Mouse (Mus musculus) liver, postnatal 0 days (tissue): Measurements from ENCODE around the gene Socs2. TPM values are rescaled to one million over a fixed set of nuclear protein-coding genes. Genes with fewer than 3 reads are reported as not detected.
"Not testable (repeated sequence)": the region's sequence is repeated elsewhere in the genome, so short reads cannot be mapped to it uniquely, and the experiment has no call there.

Experiments used
- ATAC-seq: fragments of 200-750 bp; cut with Nextera tagmentation; 2 replicates; pipeline ENCODE4 v1.8.0; 2017; ENCODE audit warnings: mild to moderate bottlenecking, moderate library complexity
- DNase-seq: peaks from one replicate; pipeline ENCODE4 v3.0.0-alpha.2; 2016
- H3K27ac ChIP-seq: fragments of 300-500 bp; sonication (generic); 2 replicates; pipeline ENCODE4 v1.5.1; 2014; ENCODE audit warnings: antibody characterized with exemption, moderate library complexity, mild to moderate bottlenecking, low read depth
- H3K27me3 ChIP-seq: fragments of 300-500 bp; sonication (generic); 2 replicates; pipeline ENCODE4 v1.6.1; 2014; ENCODE audit warnings: low read length, control low read depth, mixed read lengths; ENCODE audit not compliant: insufficient read depth
- H3K36me3 ChIP-seq: fragments of 300-500 bp; sonication (generic); replicated peaks from 2 replicates; pipeline ENCODE4 v1.6.1; 2014; ENCODE audit warnings: mild to moderate bottlenecking, control low read depth, low read length, moderate library complexity, mixed read lengths; ENCODE audit not compliant: insufficient read depth
- H3K4me1 ChIP-seq: fragments of 300-500 bp; sonication (generic); 2 replicates; pipeline ENCODE4 v1.6.1; 2014; ENCODE audit warnings: antibody characterized with exemption, mild to moderate bottlenecking, control low read depth; ENCODE audit not compliant: insufficient read depth
- H3K4me2 ChIP-seq: fragments of 300-500 bp; sonication (generic); 2 replicates; pipeline ENCODE4 v1.6.1; 2014; ENCODE audit warnings: low read depth, mild to moderate bottlenecking, low read length, moderate library complexity, mixed read lengths
- H3K4me3 ChIP-seq: fragments of 300-500 bp; sonication (generic); 2 replicates; pipeline ENCODE4 v1.5.1; 2014; ENCODE audit warnings: low read depth, low read length
- H3K9ac ChIP-seq: fragments of 300-500 bp; sonication (generic); replicated peaks from 2 replicates; pipeline ENCODE4 v1.6.1; 2014; ENCODE audit warnings: mild to moderate bottlenecking, moderate library complexity
- H3K9me3 ChIP-seq: fragments of 300-500 bp; sonication (generic); 2 replicates; pipeline ENCODE4 v1.6.1; 2016; ENCODE audit warnings: mild to moderate bottlenecking, control low read depth, low read length, mixed read lengths
- CTCF ChIP-seq: sonication (generic); IDR thresholded peaks from 2 replicates; pipeline ENCODE4 v1.5.1; 2016; ENCODE audit warnings: antibody characterized with exemption, low read depth
- EP300 ChIP-seq: IDR thresholded peaks from 2 replicates; pipeline ENCODE4 v1.6.1; 2016; ENCODE audit warnings: antibody characterized with exemption, low read depth, mild to moderate bottlenecking
- WGBS: fragments of 180-500 bp; shearing (Covaris S2); extraction: QIAGEN DNeasy Blood & Tissue Kit; methylation state at CpG from one replicate; pipeline ENCODE4 v1.1.7; 2014; ENCODE audit not compliant: insufficient replicate concordance; 5-methylcytosine and 5-hydroxymethylcytosine counted together
- polyA plus RNA-seq: library from polyadenylated mRNA; unstranded; fragments of >200 nt; fragmentation: Nextera tagmentation; extraction: Ambion mirVana; gene quantifications from 2 replicates; pipeline ENCODE4 v1.2.1, GENCODE M21; 2015

Gene Socs2
- polyA plus RNA-seq, 1 experiment from 2014 or later: 67.1 TPM

DNA sequence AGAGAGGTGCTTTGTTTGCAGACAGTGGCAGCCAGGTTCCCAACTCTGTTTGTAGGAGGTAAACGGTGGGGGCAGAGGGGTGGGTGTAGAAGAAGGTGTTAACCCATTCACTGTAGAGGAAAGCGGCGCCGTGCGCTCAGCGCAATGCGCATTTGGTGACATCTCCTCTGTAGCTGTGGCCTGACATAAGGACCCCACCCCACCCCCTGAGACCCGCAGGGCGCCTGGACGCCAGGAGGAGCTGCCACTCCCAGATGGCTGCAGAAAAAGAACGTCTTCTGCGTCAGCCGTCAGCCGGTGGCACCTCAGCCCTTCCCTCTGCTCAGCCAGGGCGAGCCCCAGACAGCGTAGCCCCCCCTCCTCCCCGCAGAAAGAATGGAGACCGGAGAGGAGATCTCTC is 18.5 kb downstream of the Socs2 start:
- Histone ChIP-seq H3K27ac (no peak overlapping the region), H3K4me3 (peak overlapping the region; percentile 26), H3K27me3 (0 out of 2 replicates have a peak, but pooled peaks cover 4% of the 10 kb centered on the region), H3K4me1 (peaks cover 4% of the 10 kb centered on the region; the same call in 1 of the 2 replicates), H3K9ac (no peak overlapping the region), H3K4me2 (peak overlapping the region; percentile 67), H3K36me3 (no peaks in the 10 kb centered on the region), H3K9me3 (no peaks in the 10 kb centered on the region)
- WGBS: 2% methylated on average over 18 of the region's 18 CpGs
- TF ChIP-seq CTCF (no peak), EP300 (no peak)
- ATAC-seq: no peak
- DNase-seq: peak; percentile 20

DNA sequence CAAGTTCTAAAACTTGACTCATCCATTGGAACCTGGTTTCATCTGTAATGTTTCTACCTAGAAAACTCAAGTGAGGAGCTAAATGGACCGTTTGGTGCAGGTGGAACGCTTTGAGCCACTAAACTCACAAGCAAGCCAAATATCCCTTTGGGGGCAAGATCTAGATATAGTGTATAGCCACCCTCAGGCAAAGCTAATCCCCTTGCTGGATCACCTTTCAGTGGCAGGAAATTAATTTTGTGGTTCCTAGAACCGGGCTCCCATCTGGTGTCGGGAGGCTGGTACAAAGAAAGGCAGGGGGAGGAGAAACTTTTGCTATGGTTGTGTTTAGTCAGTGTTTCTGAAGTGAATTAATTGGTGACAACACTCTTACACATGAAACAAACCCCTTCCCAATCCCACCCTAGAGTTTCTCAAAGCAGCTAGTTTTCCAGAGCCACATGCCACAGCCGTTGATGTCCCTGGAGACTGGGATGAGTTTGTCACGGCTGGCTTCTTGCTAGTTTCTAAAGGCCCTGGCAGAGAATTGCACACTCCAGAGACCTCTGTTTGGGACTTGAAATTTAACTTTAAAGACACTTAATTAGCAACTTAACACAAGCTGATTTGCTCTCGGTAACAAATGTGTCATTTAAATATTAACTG is 19.7 kb downstream of the Socs2 start:
- H3K9me3 ChIP-seq: no peaks in the 10 kb centered on the region
- no peak for ATAC-seq
- no peaks in the 10 kb centered on the region for H3K36me3 ChIP-seq
- no peak overlapping the region for H3K27ac ChIP-seq
- 0 out of 2 replicates have a peak, but pooled peaks cover 4% of the 10 kb centered on the region for H3K27me3 ChIP-seq
- H3K4me2 ChIP-seq: no peak overlapping the region
- WGBS: 61% methylated on average over 7 of the region's 7 CpGs
- no peak overlapping the region for H3K4me3 ChIP-seq
- peaks cover 4% of the 10 kb centered on the region; the same call in 1 of the 2 replicates for H3K4me1 ChIP-seq
- TF ChIP-seq EP300: no peak
- TF ChIP-seq CTCF: no peak
- no peak for DNase-seq
- no peak overlapping the region for H3K9ac ChIP-seq

DNA sequence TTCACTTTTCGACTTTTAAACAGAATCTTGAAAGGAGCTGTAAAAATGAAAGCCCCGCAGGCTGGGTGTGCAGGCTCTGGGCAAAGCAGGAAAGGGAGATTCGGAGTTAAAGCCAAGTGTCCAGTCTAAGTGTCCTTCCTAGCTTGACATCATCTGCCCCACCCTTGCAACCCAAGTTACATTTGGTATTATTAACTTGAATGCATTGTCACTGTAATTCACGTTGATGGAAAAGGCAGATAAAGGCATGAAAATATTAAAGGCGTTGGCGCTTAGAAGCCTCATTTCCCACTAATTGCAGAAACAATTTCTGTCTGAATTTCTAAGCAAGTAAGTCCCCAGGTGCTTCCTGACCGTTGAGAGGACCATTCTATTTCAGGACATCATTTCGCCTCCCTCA is 20.6 kb downstream of the Socs2 start:
- no peak overlapping the region for H3K9ac ChIP-seq
- no peak overlapping the region for H3K27ac ChIP-seq
- 0 out of 2 replicates have a peak, but pooled peaks cover 4% of the 10 kb centered on the region for H3K27me3 ChIP-seq
- ATAC-seq (no peak), DNase-seq (no peak)
- 40% methylated on average over 8 of the region's 8 CpGs for WGBS
- no peak overlapping the region for H3K4me3 ChIP-seq
- H3K4me1 ChIP-seq: peaks cover 4% of the 10 kb centered on the region; the same call in 1 of the 2 replicates
- H3K9me3 ChIP-seq: no peaks in the 10 kb centered on the region
- peak overlapping the region; percentile 35 for H3K4me2 ChIP-seq
- TF ChIP-seq EP300 (no peak), CTCF (no peak)
- H3K36me3 ChIP-seq: no peaks in the 10 kb centered on the region

DNA sequence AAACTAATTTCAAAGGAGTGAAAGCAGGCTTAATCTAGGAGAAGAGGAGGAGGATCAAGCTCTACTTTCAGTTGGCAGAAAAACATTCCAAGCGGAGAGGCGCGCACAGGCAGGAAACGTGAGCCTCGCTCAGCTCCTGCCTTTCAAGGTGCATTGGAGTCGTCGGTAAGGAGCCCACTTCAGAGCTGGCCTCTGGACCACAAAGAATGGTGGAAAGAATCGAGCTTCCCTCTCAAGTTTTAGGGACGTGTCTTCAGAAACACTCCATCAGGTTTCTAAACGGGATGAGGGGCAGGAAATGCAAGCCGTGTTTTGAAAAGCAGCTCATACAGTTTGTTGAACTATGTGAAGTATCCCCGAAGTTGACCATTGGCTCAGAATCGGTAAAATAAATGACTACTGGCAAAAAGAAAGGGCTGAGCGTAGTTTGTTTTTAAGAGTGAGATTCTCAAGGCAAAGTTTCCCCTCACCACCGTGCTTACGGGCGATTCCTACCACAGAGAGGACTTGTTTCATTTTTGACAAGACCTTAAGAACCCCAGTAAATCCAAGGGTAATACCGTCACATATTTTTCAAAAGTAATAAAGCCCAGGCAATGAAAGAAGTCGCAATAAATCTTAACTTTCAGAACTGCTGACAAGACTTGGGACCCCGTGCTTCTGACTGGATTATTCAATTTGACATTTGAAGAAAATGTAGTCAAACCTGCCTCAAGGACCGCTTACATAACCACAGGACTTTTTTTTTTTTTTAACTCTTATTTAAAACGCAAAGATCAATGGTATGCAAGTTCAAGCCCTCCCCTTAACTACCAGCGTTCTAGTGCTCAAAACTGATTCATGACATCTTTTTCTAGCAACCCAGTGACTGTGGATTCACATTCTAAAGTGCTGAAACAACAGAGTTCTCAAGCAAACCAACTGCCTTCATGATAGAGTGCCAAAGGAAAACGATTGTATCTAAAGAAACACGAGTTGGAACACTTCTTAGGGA is 21.9 kb downstream of the Socs2 start:
- Histone ChIP-seq H3K9me3 (no peaks in the 10 kb centered on the region), H3K27me3 (0 out of 2 replicates have a peak, but pooled peaks cover 4% of the 10 kb centered on the region), H3K4me3 (peak overlapping the region; percentile 26), H3K36me3 (no peaks in the 10 kb centered on the region), H3K27ac (peak overlapping the region; percentile 16; the same call in 1 of the 2 replicates), H3K4me2 (peak overlapping the region; percentile 58), H3K9ac (peak overlapping the region; percentile 21; the same call in 1 of the 2 replicates), H3K4me1 (peaks cover 4% of the 10 kb centered on the region; the same call in 1 of the 2 replicates)
- TF ChIP-seq CTCF (no peak), EP300 (no peak)
- ATAC-seq: no peak
- DNase-seq: no peak
- 31% methylated on average over 25 of the region's 25 CpGs for WGBS

GRCm38 (mm10) chr10:95392073-95392472 is 24.9 kb downstream of the Socs2 start:
- H3K27ac ChIP-seq: no peak overlapping the region
- no peak for ATAC-seq
- H3K9me3 ChIP-seq: no peaks in the 10 kb centered on the region
- H3K36me3 ChIP-seq: no peaks in the 10 kb centered on the region
- no peak overlapping the region for H3K9ac ChIP-seq
- no peaks in the 10 kb centered on the region for H3K4me1 ChIP-seq
- TF ChIP-seq EP300 (no peak), CTCF (no peak)
- H3K4me2 ChIP-seq: no peak overlapping the region
- WGBS: 83% methylated on average over 8 of the region's 8 CpGs
- H3K4me3 ChIP-seq: no peak overlapping the region
- DNase-seq: no peak
- H3K27me3 ChIP-seq: no peaks in the 10 kb centered on the region

- Histone ChIP-seq H3K4me3 (no peak overlapping the region), H3K4me2 (no peak overlapping the region), H3K27ac (no peak overlapping the region), H3K27me3 (no peaks in the 10 kb centered on the region), H3K4me1 (no peaks in the 10 kb centered on the region), H3K9me3 (no peaks in the 10 kb centered on the region), H3K36me3 (no peaks in the 10 kb centered on the region), H3K9ac (no peak overlapping the region)
- no peak for DNase-seq
- ATAC-seq: no peak
- no peak for TF ChIP-seq EP300
- WGBS: 85% methylated on average over 9 of the region's 9 CpGs
Observed at GRCm38 (mm10) chr10:95390871-95391270, 26.1 kb downstream of the Socs2 start.

GRCm38 (mm10) chr10:95389805-95390204 is 27.2 kb downstream of the Socs2 start:
- not testable (repeated sequence) for ATAC-seq, H3K4me1 ChIP-seq, H3K4me2 ChIP-seq, H3K9ac ChIP-seq, DNase-seq, H3K27ac ChIP-seq, H3K27me3 ChIP-seq, H3K4me3 ChIP-seq, H3K9me3 ChIP-seq, H3K36me3 ChIP-seq
- 78% methylated on average over 5 of the region's 5 CpGs for WGBS
